Mouse (Mus musculus) CD4-positive, CD25-positive, alpha-beta regulatory T cell, adult 4 months (primary cell): ENCODE measurements around the gene Rgs9. TPM values are rescaled to one million over a fixed set of nuclear protein-coding genes. Genes with fewer than 3 reads are reported as not detected.
A peak's percentile ranks its signal among the peaks of the same experiment; 100 is the strongest.
"Not testable (repeated sequence)": the region's sequence is repeated elsewhere in the genome, so short reads cannot be mapped to it uniquely, and the experiment has no call there.

Source experiments
- ATAC-seq: one replicate; pipeline ENCODE4 v1.8.0; 2017
- polyA plus RNA-seq, 2 experiments: library from polyadenylated mRNA; unstranded; fragments of 100-300 nt; shearing (Covaris generic); gene quantifications; one replicate each; pipeline ENCODE4 v1.2.1; 2017

The Rgs9 gene
- 1 to 10 TPM; 4.2 to 6.9 TPM for polyA plus RNA-seq

DNA sequence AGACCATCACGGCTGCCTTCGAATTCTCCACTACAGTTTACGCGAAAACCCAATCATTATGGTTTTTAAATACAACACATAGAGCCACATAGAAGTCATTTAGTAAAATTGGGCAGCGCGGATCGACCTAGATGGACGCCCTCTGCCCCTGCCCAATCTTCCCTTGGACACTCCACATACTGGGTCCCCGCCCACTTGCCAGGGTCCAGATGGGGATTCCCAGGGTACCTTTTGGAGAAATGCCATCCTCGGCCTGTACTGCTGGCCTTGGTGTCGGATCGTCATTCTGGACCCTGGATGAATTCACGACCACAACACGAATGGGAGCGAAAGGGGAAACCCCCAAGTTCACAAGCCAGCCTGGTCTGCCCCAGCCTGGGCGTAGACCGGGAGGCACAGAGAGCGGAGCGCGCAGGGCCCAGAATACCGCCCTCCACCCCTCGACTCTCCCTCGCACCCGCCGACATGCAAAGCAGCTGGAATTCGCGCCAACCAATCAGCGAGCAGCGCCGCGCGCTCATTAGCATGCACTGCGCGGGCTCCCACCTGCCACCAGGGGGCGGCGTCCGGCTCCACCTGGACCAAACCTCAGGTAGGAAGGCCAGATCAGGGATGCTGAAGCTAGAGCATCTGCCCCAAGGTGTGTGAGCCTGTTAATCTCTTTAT is at the start of gene Rgs9:
Gene Rgs9 (minus strand): TSS at position 420 of the 666 bp plus-strand sequence.
- ATAC-seq: peak; percentile 100

DNA sequence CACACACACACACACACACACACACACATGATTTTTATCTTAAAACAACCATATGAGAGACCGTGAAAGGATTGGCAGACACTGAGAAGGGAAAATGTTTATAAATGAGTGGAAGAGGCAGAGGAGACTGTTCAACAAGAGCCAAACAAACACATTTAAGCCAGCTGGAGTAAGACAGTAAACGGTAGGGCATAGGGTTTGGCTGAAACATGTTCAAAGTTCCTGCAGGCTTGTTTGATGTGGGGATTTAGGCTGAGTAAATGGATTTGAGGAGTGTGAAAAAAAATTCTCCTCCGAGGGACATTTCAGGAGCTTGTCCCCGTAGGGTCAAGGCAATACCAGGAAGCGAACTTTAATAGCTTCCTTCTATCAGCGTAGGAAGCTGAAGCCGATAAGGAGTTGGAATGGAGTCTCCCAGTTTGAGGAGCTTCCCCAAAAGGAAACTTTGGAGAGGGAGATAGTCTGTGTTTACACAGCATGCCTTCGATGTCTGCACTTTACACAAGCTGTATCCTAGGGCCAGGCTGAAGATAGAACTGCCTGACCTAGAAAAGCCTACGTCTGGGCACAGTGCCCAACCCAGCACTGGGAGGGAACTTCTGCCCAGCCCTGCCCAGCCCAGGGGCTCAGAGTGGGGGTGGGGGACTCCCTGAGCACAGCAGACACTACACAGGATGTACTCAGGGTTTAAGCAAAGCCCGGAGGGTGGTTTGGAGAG is 49.5 kb upstream of the Rgs9 start:
- ATAC-seq: peak; percentile 96

DNA sequence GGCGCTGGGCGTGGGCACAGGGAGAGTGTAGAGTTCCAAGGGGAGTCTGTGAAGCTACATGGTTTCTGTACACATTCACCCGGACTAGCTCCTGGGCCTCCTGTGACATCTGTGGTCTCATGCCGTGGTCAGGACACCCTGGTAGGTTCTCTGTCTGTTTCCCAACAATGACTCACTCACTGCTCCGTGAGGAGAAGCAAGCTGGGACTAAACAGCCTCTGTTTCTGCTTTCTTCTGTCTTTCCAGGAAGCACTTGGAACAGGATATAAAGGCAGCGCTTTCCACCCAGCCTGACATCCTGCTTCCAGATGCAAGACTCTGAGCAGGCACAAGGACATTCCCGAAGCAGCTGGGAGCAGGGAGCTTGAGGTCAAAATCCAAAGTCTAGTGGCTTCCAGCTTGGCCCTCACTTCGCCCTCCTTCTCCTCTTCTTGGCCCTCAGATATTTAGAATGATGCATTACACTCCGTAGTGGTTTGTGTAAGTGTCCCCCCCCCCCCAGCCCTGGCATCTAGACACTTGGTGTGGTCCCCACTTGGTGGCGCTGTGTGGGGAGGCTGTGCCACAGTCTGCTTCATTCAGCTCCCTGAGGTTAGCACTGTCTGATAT is 46.2 kb upstream of the Rgs9 start:
- no peak for ATAC-seq

DNA sequence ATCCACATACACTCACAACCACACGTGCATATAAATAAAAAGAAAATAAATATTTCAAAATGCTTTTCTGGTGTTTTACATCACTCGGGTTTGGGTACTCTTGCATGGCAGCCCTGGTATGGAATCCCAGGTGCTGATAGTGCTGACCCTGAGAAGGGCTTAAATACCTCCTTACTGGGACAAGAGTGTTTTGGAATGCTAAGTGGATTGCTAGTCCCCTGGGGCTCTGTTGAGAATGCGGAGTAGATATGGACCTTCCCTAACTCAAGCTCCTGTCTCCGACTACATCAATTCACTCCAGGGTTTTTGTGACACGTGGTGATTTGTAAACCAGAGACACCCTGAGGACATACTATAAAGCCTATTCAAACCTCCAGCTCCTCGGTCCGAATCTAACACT is 45.6 kb upstream of the Rgs9 start:
- no peak for ATAC-seq

DNA sequence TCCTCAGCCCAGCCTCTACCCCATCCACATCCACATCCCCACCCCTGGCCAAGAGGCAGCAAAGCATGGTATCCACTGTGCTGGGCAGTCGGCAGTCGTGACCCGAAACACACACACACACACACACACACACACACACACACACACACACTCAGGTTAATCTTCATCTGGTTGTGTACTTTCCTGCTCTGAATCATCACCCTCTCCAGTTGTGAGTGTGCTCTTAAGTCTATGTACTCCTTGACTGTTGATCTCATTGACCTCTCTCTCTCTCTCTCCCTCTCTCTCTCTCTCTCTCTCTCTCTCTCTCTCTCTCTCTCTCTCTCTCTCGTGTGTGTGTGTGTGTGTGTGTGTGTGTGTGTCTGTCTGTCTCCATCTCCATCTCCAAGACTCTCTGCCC is 44.7 kb upstream of the Rgs9 start:
- not testable (repeated sequence) for ATAC-seq

DNA sequence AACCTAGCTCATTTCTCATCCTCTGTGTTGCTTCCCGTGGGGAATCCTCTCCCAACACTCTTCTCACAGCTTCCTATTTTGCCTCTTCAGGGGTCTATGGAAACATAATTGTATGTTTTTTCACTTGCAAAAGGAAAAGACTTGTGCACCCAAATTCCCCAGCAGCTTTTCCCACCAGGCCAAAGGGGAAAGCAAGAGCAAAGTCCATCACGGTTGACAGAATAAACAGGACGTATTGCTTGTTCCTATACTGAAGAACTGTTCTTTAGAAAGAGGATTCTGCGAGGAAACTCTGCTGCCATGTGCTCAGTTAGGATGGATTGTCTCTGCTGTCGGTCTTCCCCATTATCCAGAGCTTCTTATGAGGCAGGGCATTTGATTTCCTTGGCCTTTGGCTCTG is 42.6 kb upstream of the Rgs9 start:
- no peak for ATAC-seq

DNA sequence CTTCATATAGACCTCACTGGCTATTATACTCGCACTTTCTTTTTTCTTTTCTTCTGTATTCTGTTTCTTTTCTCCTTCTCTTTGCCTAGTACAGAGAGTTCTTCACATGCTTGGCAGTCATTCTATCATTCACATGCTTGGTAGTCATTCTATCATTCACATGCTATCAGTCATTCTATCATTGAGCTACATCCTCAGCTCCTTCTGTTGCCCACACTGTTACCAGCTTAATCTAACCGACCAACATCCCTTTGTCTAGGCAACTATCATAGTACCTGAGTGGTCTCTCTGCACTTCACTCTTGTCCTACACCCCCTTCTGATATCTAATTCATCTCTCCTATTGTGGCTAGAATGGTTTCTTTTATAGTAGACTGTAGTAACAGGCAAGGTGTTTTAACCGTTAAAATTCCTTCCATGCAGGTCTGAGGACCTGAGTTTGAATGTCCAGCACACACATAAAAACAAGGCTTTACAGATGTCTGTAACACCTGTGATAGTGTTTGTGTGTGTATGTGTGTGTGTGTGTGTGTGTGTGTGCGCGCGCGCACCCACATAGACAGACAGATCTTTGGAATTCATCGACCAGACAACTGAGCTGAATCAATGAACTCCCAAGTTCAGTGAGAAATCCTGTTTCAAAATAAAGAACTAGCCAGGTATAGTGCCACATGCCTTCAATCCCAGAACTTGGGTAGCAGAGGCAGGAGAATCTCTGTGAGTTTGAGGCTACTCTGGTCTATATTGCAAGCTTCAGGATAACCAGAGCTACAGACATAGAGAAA is 41.4 kb upstream of the Rgs9 start:
- no peak for ATAC-seq

DNA sequence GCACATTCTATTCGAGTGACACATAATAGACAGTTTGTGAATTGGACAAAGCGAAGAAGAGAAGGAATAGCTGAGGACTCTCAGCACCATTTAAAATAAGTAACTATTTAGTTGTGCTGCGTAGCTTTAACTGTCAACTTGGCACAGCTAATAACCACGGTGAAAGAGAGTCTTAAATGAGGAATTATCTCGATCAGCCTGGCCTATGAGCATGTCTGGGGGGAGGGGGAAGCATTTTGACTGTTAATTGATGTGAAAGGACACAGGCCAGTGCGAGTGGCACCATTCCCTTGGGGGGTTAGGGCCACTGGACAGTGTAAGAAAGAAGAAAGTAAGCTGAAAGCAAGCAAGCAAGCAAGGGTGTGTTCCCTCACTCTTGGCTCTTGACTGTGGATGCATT is 38.0 kb upstream of the Rgs9 start:
- ATAC-seq: no peak

DNA sequence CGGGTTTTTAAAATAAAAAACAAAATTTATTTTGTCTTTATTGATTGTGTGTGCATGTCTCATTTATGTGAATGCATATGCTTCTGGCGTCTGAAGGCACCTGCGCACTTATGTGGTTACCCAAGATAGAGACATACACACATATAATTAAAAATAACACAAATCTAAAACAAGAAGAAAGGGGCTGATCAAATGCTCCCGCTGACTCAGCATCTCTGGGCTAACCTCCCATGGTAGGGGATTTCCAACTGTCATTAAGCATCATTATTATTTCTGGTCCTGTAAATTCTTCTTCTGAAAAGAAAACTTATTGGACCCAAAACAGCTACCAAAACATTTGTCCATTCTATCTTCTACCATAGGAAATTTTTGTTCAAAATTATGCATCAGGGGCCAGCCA is 36.8 kb upstream of the Rgs9 start:
- ATAC-seq: no peak

DNA sequence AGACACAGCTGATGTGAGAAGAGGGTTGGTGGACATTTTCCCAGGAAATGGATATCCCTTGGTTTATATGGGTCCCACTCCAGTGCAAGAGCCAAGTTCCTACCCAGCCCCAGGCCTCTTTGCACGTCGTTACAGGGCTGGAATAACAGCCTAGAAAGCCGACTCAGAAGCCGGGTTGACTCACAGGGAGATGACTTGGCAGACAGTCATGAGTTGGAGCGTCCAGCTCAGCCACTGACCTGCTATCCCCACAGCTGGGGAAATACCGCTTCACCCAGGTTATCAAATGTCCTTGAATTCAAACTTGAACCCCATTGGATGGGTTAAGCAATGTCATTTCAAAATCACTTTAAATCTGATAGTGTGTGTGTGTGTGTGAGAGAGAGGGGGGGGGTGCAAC is 34.8 kb upstream of the Rgs9 start:
- ATAC-seq: no peak

DNA sequence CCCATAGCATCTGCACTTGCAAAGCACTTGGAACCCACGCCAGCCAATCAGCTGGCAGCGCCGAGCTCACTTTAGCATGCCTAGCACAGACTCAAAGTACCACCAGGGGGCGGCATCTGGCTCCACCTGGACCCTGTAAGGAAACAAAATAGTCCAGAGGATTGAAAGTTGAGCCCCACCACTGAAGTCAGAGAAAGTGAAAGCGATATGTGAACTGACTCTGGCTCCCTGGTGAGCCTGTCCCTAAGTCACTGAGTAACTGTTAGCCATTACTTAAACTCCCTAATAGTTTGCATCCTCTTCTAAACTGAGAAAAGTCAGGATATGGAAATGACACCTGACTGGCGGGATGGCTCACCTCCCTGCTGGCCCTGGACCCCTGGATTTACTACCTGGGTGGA is 33.5 kb upstream of the Rgs9 start:
- peak; percentile 98 for ATAC-seq

DNA sequence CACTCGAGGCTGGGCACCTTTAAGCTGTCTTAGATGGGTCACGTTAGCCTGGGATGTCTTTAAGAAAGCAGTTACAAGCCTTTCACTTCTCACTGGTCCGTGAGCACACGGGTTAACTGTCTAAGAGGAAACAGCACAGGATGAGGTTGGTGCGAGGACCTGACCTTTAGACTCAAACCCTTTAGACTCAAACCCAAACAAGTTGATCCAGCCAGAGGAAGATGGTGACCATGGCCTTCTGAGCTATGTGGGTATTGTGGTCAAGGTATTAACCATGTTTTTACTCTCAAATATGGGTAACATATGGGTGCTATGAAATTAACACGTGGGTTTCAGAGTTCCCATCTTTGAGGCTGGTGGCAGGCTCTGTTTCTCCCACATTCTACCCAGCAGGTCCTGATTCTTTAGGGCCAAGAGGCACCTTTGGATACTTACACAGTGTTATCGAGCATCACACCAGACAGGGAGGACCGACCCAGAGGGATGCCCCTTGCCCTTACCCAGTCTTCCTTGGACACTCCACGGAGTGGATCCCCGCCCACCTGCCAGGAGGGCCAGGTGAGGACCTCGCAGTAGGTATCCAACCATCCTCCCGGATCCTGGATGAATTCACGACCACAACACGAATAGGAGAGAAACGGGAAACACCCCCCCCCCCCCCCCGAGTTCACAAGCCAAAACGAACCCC is 32.9 kb upstream of the Rgs9 start:
- peak; percentile 2 for ATAC-seq

DNA sequence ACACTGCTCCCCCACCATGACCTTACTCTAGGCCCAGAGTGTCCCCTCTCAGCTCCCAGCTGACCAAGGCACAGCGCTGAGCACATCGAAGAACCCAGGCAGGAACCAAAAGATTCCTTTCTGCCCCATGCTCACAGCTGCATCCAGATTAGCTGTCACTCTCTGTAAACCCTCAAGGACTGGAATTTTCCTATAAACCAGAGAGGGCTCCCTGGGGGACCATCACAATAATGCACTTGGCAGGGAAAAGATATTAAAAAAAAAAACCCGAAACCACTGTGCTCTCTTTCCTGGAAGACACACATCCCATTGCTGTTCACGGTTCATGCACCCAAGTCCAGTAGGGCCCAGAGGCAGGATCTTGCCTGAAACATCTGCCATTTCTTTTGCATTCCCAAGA is 31.4 kb upstream of the Rgs9 start:
- ATAC-seq: no peak

DNA sequence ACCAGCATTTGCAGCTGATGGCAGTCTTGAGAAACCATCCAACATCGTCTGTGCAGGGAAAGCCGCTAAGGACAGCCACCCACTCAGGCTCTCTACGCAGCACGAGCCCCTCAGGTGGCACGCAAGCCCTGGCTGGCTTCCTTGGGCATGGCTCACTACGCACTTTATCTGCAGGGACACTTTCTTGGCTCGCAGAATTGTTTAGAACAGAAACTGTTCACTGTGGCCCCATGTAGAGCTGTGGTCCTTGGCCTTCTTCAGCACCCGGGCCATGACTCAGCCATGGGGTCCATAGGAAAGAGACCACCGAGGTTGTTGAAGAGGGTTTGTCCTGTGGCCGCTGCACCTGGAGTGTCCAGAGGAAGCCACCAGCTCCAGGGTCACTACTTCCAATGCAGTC is 30.0 kb upstream of the Rgs9 start:
- no peak for ATAC-seq

DNA sequence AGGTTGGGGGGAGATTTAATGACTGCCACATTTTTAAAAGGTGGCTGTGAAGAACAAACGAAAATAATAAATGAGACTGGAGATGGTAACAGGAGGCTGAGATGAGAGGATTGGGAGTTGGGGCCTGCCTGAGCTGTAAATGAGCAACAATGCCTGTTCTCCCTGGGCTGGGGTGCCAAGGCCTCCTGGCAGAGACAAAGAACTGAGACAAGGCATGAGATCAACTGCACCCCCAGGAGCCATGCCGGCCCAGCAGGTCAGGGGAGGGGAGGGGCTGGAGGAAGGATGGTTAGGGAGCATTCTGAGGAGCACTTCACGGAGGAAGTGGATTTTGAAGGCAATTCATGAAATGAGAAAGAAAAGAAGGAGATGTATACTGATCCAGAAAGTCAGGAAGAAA is 29.5 kb upstream of the Rgs9 start:
- no peak for ATAC-seq

DNA sequence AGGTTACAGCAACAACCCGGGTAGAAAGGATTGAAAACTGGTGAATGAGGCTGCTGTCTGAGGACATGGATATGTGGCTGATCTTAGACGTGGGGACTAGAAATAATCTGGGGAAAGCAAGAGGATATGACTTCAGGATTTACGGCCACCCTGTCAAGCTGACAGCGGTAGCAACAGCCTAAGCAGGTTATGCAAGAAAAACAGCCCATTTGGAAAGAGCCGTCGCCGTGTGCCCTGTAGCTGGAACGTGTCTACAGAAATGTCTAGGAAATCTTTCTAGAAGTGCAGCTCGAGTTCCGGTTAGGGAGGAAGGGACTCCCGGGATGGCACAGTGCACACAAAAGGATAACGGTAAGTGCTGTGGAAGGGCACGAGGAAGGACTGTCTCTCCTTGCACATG is 28.3 kb upstream of the Rgs9 start:
- no peak for ATAC-seq

DNA sequence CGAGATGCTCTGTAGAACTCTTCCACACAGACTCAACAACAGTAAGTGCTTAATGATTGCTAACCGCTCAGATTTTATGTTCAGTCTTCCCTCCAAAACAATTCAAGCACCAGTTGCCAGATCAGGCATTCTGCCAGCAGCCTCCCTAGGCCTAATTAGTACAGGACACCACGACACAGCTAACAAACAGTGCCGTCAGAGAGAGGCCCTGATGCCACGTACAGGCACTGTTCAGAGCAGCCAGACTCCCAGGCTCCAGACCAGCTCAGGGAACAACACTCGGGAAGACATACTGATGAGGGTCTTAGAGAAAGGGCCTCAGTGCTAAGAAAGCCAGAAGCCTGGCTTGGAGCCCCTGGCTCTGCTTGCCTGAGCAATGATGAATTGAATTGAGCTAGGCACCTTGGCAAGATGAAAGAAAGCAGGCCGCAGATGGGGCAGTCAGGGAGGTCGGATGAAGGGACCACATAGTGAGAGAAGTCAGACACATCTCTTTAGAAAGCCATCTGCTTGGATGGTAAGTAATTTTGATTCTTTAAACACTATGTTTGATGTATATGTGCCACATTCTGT is 22.5 kb upstream of the Rgs9 start:
- no peak for ATAC-seq

DNA sequence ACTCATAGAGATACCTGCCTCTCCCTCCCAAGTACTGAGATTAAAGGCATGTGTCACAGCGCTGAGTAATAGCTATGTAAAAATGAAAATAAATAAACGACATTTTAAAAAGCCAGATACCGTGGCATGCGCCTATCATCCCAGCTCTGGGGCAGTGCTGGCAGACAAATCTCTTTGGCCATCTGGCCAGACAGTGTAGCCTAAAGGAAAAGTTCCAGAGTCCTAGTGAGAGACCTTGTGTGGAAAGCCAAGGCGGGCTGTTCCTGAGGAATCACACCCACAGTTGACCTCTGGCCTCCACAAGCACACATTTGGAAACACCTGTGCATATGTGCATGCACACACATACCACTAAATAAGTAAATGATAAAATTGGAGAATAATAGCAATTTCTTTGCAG is 22.0 kb upstream of the Rgs9 start:
- ATAC-seq: no peak

DNA sequence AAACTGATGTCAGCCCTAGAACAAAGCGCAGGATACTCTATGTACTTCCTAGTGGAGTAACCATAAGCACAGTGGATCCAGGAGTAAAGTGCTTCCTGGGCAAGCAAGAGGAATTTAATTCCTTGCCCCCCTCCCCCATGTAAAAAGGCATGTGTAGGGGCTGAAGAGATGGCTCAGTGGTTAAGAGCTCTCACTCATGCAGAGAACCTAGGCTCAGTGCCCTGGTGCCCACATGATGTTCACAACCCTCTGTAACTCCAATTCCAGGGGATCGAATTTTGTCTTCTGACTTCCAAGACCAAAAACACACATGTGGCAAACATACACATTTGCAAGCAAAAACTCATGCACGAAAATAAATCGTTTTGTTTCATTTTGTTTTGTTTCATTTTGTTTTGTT is 21.5 kb upstream of the Rgs9 start:
- no peak for ATAC-seq

DNA sequence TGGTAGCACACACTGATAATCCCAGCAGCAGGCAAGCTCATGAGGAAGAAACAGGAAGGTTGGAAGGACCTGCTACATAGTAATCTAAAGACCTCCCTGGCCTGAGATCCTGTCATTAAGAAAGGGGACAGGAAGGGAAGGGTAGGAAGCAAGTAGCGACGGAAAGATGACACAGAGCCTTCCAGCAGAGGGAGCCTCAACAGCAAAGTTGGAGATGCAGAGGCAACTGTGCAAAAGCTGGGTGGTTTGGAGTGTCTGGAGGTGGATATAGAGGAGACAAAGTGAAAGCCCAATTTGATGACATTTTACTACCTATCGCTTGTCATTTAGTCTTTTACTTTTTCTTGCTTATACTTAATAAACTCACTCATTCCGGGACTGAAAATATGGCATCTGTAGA is 19.0 kb upstream of the Rgs9 start:
- ATAC-seq: peak; percentile 48

DNA sequence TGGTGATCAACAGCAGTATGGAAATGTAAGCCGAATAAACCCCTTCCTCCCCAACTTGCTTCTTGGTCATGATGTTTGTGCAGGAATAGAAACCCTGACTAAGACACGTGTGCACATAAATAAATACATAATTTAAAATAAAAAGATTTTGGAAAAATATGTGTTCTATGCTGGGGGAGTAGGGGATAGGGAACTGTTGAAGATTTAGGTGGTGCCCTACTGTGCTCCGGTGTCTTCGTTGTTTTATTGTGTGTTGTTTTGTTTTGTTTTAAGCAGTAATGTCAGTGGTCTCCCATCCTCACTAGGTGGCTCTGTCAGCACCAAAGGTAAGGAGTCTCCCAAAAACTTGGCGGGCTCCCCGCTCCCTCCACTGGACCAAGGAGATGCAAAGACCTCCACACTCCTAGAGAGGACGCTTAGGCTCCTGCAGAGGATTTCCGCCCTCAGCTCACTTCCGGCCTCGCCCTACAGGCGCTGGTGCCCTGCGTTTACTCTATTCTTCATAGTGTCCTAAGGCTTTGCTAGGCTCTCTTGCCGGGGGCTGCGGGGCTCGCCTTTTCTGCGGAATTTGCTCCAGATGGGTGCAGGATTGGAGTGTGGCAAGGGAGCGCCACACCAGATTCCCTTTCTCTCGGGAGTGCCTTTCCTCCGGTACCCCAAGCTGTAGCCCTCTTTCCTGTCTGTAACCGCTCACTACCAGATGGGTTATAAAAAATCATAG is 14.1 kb upstream of the Rgs9 start:
- ATAC-seq: peak; percentile 98

DNA sequence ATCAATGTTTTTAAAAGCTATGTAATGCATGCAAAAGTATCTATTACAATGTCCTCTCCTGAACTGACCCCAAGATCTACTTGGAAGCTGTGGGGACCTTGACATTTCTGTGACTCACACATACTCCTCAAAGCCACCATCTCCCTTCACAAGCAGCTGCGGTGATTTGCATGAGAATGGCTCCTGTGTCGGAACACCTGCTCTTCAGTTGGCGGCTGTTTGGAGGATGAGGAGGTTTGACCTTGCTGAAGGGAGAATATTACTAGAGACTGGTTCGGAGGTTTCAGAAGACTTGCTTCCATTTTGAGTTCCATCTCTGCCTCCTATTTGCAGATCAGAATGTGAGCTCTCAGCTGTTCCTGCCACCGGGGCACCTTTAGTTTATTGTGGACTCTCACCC is 7.8 kb upstream of the Rgs9 start:
- ATAC-seq: no peak
